Mouse (Mus musculus): ENCODE data around the gene Mepce.
"Not testable (repeated sequence)": the region's sequence is repeated elsewhere in the genome, so short reads cannot be mapped to it uniquely, and the experiment has no call there.

Mepce gene

DNA sequence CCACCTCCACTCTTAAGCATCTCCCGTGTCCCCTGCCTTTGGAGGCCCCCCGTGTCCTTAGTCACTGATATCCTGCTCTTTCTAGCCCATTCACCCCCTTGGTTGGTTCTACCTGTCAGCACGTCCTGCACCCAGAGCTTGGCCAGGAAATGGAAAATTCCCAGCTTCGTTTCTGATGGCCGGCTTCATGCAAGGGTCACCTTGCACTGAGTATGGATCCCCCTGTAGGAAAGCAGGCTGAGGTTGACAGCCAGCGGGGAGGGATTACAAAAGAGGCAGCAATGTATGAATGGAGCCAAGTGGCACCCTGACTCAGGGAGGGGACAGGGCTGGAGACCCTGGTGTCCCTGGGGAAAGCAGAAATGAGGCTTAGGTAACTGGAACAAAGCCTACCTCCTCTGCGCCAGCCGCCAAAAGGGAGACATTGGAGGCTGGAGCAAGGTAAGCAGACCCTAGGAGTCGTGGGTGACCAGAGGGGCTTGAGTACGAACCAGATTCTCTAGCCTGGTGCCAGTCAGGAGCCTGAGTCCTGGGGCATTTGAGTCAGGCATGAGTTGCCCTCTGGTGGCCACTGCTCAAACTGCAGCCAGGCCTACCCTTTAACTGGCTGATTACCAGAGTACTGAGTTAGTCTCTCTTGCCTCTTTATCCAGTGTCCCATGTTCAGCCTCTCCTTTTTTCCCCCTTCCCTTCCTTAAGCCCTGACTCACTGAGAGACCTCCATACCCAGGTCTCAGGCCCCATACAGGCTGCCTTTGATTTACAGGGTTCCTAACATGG, 30.4 kb downstream of the Mepce start:
- DNase-seq = peak; percentile 96

- no peak for DNase-seq
Observed at GRCm38 (mm10) chr5:137756106-137756505, 31.3 kb downstream of the Mepce start.

DNA sequence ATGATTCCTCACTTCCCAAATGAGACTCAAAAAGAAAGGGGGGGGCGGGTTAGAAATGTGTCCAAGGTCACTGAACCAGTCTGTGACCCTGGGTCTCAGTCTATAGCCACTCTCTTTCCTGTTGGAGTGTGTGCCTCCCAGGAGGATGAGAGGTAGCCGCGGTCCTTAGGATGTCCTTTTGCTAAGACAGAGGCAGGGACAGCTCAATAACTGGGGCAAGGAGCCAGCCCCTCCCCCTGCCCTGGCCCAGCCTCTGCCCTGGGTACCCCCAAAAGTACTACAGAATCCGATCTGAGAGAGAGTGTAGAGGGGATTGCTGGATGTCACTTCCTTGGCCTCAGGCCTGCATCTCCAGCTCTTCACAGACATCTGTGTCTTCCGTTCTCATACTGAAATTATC, 32.0 kb downstream of the Mepce start:
- DNase-seq = no peak

- DNase-seq = no peak
Observed at GRCm38 (mm10) chr5:137753111-137753832, 34.2 kb downstream of the Mepce start.

- no peak for DNase-seq
Observed at GRCm38 (mm10) chr5:137751988-137752387, 35.5 kb downstream of the Mepce start.

DNA sequence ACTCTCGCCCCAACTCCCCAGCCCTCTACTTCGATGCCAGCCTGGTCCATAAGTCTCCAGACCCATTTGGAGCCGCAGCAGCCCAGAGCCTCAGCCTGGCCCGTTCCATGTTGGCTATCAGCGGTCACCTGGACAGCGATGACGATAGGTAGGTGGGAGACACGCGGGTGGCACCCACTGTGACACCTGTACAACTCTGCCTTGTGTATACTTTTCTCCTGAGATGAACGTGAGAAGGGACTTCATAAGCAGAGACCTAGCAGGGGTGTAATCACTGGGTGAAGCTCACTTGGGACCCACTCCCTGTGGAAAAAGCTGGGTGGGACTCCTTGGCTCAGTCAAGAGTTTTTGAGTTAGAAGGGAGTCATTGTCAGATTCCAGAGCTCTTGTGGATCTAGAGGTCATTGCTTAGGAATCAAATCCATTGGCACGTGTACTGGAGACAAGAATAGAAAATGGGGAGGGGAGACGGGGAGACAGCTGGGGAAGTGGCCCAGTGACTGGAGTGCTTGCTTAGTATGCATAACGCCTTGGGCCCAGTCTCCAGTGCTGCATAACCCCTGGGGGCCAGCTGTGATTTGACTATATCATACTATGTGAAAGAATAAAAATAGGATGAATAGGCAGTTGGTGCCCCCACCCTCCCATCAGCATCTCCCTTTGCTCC, 36.1 kb downstream of the Mepce start:
- no peak for DNase-seq

- DNase-seq = not testable (repeated sequence)
Observed at GRCm38 (mm10) chr5:137750212-137750611, 37.2 kb downstream of the Mepce start.

DNA sequence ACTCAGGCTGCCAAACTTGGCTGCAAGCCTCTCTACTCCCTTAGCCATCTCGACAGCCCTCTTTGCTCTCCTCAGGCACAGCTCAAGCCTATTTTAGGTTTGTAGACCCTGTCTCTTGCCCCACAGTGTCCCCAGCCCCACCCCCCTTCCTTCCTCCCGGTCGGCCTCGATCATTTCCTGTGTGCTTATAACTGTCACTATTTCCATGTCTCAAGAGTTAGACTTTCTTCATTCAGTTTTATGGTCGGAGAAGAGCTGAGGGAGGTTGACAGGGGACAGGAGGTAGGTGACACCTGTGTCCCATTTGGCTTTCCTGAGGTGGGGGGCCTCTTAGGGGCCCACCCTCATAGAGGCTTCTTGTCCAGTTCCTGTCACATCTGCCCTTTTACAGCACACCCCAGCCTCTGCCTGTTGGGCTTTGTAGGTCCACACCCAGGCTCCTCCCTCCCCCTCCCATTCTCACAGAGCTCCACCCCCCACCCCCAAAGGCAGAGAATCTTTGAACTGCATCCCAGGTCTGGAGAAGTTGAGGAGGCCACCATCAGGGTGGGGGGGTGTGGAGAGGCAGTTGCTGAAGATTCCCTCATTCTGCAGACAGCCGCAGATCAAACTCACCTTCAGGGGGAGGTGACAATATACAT, 38.1 kb downstream of the Mepce start:
- DNase-seq = no peak

- DNase-seq = peak; percentile 53
Observed at GRCm38 (mm10) chr5:137748130-137748770, 39.2 kb downstream of the Mepce start.

GRCm38 (mm10) chr5:137747326-137747961, 40.0 kb downstream of the Mepce start:
- DNase-seq = peak; percentile 61

DNA sequence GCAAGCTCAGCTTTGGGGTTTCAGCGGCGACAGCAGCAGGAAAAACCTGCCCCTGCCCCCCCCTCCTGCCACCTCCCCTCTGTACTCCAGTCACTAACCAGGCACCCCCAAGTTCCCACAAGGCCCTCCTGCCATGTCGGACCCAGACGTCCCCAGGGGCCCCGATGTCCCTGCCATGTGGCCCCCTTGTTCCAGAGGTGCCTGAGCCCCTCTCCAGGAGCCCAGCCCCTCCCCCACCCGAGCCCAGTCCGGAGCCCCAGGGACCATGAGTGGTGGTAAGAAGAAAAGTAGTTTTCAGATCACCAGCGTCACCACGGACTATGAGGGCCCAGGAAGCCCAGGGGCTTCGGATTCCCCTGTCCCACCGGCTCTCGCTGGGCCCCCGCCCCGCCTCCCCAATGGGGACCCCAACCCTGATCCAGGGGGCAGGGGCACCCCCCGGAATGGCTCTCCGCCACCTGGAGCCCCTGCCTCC, 40.6 kb downstream of the Mepce start:
- DNase-seq = no peak

GRCm38 (mm10) chr5:137746282-137746850, 41.1 kb downstream of the Mepce start:
- DNase-seq = peak; percentile 81

DNA sequence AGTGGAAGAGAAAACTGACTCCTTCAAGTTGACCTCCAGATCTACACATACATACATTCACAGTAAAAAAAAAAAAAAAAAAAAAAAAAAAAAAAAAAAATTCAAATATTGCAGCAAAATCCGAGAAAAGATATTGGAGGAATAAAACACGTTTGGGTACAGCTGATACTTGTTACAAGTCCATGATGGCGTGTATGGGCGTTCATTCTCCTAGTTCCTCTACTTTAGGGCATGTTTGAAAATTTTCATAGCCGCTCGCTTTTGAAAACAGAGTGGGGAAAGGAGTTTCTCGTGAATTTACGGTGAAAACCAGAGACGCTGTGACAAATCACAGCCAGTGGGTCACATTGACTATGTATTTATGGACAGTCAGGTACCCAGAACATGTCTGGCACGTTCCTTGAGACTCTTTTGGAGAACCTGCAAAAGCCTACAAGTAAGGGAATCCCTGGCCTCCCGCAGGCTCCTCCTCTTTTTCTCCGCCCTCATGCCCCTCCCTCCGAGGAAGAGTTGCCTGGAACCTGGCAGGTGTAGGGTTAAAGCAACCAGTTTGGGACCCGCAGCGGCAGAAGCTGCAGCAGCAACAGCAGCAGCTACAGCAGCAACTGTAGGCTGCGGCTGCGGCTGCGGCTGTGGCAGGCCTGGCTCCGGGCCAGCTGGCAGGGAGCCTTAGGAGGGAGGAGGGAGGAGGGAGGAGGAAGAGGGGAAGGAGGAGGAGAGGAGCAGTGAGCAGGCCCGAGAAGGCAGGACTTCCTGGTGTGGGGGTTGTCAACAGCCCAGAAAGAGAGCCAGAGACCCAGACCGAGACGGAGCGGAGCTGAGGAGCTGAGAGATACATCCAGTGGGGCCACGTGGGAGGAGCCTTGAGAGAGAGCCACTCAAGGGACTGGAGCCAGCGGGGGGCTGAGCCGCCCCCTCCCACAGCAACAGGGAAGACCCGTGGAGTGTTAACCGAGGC, 42.0 kb downstream of the Mepce start, which contains the start of gene Tsc22d4:
TSS of gene Tsc22d4 (plus strand) at position 517 of the 958 bp plus-strand sequence.
- DNase-seq = peak; percentile 92

- DNase-seq = no peak
Observed at GRCm38 (mm10) chr5:137744197-137744596, 43.3 kb downstream of the Mepce start.

- no peak for DNase-seq
Observed at GRCm38 (mm10) chr5:137742836-137743235, 44.6 kb downstream of the Mepce start.

DNA sequence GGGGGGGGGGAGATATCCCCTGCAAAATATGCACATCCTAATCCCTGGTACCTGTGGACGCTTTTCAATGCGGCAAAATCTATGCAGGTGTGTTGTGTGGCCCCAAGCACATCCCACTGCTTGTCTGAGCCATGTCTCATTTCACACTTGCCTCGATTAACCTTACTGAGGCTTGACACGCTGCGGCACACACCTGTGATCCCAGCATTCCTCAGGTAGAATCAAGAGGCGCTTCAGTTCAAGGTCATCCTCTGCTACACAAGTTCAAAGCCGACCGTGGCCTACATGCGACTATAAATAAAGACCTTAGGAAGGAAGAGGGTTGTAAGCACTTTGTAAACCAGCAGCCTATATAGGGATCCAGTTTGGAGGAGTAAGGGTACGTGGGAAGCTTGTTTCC, 45.4 kb downstream of the Mepce start:
- DNase-seq = no peak

- DNase-seq = peak; percentile 72
Observed at GRCm38 (mm10) chr5:137741023-137741931, 46.2 kb downstream of the Mepce start, which contains the start of gene Nyap1. Gene Nyap1, minus strand, starts transcription at chr5:137741607.

GRCm38 (mm10) chr5:137740506-137740905, 46.9 kb downstream of the Mepce start:
- no peak for DNase-seq

- no peak for DNase-seq
Observed at GRCm38 (mm10) chr5:137739471-137739870, 48.0 kb downstream of the Mepce start.

Measured in lung, postnatal 36 days (tissue).